Mouse (Mus musculus) regulatory T cell (primary cell): Measurements from ENCODE around the gene Tsfm.

Experiments used
- in situ Hi-C: fragments of 300-600 bp; cut with MboI, MseI; formaldehyde crosslinking; loops from one replicate; pipeline ENCODE4 v1.15.1; 2025; ENCODE audit warnings: high pct_unique_total_duplicates

Tsfm gene

GRCm38 (mm10) chr10:127041774-127042338 is 11.2 kb upstream of the Tsfm start:
- in situ Hi-C loops: no loop called here

GRCm38 (mm10) chr10:127041274-127041766 is 10.7 kb upstream of the Tsfm start, which contains the start of the genes Mettl1 and Eef1akmt3:
Gene Mettl1, plus strand, starts transcription at chr10:127041414.
Gene Eef1akmt3, minus strand, starts transcription at chr10:127041513.
- in situ Hi-C loops: no loop called here

- in situ Hi-C loops: no loop called here
These were observed 10.1 kb upstream of the Tsfm start for GRCm38 (mm10) chr10:127040569-127041214.

DNA sequence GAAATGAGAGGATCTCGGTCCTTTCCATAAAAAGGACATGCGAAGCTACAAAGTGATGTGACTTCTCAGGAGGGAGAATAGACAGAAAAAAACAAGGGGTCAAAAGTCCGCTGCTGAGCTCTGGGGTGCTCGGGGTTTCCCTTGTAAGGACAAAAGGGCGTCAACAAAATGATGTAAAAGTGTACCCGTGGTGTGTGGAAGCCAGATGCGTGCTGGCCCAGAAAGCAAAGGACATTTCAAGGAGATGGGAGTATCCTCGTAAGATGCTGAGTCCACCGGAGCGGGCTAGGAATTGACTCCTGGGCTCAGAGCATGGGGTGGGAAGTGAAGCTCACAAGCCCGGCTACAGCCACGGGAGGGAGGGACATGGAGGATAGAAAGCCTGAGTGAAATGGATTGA is 7.0 kb upstream of the Tsfm start:
- in situ Hi-C loops: loop anchor here (10.0 kb wide), 1 partner anchor 123 kb away; no protein-coding TSS in a partner anchor

GRCm38 (mm10) chr10:127036273-127036672 is 5.6 kb upstream of the Tsfm start:
- in situ Hi-C loops: loop anchor here (10.0 kb wide), 1 partner anchor 121 kb away; no protein-coding TSS in a partner anchor

DNA sequence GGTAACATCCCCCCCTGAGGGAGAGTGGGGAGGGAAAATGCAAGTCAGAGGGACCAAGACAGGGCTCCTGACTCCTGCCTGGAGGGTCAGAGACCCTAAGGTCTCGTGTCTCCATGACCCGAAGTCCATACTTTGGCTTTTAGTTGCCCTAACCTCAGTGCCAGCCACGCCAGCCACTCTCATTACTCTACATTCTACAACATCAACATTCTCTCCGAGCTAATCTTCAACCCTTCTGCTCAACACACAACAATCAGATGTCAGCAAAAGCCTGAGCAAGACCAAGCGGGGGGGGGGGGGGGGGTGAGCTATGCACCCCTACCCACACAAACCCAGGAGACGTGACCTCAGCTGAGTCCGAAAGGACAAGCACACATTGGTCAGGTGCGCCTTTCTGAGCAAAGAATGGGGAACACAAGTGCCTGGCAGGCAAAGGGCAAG is 2.7 kb upstream of the Tsfm start:
- in situ Hi-C loops: loop anchor here (10.0 kb wide), 1 partner anchor 119 kb away; no protein-coding TSS in a partner anchor

- in situ Hi-C loops: no loop called here
These were observed 12.2 kb downstream of the Tsfm start for GRCm38 (mm10) chr10:127018422-127018821.

- in situ Hi-C loops: no loop called here
These were observed 13.6 kb downstream of the Tsfm start for GRCm38 (mm10) chr10:127017071-127017470.

- in situ Hi-C loops: no loop called here
These were observed 14.2 kb downstream of the Tsfm start for GRCm38 (mm10) chr10:127016488-127016887.

GRCm38 (mm10) chr10:127003806-127004205 is 26.8 kb downstream of the Tsfm start:
- in situ Hi-C loops: no loop called here

GRCm38 (mm10) chr10:127003334-127003733 is 27.3 kb downstream of the Tsfm start:
- in situ Hi-C loops: no loop called here

GRCm38 (mm10) chr10:127002765-127003164 is 27.9 kb downstream of the Tsfm start:
- in situ Hi-C loops: no loop called here

GRCm38 (mm10) chr10:127002056-127002455 is 28.6 kb downstream of the Tsfm start:
- in situ Hi-C loops: no loop called here

GRCm38 (mm10) chr10:127001297-127001696 is 29.3 kb downstream of the Tsfm start:
- in situ Hi-C loops: no loop called here

GRCm38 (mm10) chr10:127000529-127000928 is 30.1 kb downstream of the Tsfm start, which contains the start of gene Avil:
Gene Avil, plus strand, starts transcription at chr10:127000709.
- in situ Hi-C loops: no loop called here

DNA sequence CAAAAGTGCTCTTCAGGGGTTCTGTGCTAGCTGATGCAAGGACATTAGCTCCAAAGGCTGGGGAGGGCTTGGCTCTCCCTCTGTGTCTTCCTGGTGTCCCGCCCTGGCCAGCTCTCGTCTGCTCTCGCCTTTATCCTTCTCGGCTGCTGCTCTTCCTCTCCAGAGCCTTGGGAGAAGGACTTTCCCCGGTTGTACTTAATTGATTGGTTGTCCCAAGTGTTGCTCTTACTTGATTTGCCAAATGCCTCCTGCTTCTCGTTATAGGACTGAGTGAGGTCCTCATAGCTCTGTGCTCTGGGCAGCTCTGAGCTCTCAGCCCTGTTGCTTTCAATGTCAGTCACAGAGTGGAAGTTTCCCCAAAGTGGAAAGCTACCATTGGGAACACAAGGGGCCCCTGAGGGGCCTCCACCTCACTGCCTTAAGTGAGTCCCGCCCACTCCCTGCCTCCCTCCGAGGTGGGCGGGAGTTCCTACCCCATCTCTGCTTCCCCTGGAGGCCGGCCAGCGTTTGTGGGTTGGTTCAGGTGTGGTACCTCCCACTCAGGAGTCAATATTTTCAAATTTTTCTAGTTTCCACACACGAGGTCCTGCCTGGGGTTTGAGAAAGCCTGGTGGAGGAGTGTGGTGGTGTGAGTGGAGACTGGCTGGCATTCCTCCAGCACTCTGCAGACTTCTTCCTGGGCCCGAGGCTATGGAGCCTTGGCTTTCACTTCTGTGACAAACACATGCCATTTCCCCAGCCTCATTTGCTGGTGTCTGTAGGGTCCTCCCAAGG is 33.1 kb downstream of the Tsfm start:
- in situ Hi-C loops: no loop called here

DNA sequence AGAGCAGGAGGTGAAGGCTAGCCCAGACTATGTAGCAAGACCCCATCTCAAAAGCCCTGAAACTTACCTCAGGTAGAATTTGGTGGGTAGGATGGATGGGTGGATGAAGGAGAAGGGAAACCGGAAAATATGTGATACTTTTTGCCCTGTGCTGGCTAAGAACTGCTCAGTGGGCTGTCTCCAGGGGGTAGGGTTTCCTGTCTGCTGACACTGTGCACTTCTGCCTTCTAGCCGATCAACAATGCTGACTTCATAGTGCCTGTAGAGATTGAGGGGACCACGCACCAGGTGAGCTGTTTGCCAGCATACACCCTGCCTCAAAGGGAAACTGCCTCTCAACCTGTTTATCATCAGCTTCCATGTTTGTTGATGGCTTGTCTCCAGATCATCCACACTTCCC is 37.0 kb downstream of the Tsfm start:
- in situ Hi-C loops: no loop called here

GRCm38 (mm10) chr10:126991676-126992075 is 39.0 kb downstream of the Tsfm start:
- in situ Hi-C loops: no loop called here

- in situ Hi-C loops: no loop called here
These were observed 40.2 kb downstream of the Tsfm start for GRCm38 (mm10) chr10:126990313-126991056.

DNA sequence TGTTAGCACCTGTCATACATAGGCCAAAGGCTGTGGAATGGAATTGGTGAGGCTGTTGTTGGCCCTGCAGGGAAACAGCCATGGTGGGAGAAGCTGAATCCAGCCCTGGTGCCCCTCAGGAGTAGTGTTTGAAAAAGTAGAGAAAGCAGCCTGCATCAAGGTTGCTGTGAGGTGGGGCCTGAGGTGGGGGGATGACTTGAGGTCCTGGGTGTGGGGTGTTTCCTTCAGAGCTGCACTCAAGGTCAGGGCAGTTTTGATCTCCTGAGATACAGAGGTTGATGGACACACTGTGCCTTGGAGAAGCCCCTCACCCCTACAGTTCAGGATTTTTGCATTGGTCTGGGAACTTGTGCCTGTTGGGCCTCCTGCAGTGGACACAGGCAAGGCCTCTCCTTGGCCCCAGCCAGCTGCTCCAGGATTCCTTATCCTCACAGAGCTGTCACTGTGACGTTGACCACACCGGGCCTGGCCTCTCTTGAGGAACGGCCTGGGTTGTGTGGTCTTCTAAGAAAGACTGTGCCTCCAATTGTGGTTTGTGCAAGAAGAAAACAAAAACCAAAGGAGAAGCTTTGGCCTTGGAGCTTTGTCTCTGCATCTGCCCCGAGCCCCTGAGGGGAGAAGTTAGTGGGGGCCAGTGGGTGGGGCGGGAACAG is 42.0 kb downstream of the Tsfm start:
- in situ Hi-C loops: no loop called here
